Mouse (Mus musculus) spleen, adult 2 months (tissue): ENCODE measurements around the gene Ppm1h.

Experiments
- CTCF ChIP-seq: fragments of 200-500 bp; IDR thresholded peaks from 2 replicates; pipeline ENCODE4 v1.5.1; 2011; ENCODE audit warnings: mild to moderate bottlenecking, inconsistent platforms; ENCODE audit not compliant: insufficient read depth, insufficient read length, insufficient replicate concordance; ENCODE audit errors: extremely low read depth
- POLR2A ChIP-seq: fragments of 200-500 bp; IDR thresholded peaks from 2 replicates; pipeline ENCODE4 v1.6.1; 2011; ENCODE audit warnings: low read depth, low read length, inconsistent platforms

- TF ChIP-seq CTCF, result no peak
- TF ChIP-seq POLR2A, result no peak
Measured at GRCm38 (mm10) chr10:122920218-122920795, 241.7 kb downstream of the Ppm1h start.
